26 mouse cellular contexts compared by ENCODE assay signal in the genomic region with DNA sequence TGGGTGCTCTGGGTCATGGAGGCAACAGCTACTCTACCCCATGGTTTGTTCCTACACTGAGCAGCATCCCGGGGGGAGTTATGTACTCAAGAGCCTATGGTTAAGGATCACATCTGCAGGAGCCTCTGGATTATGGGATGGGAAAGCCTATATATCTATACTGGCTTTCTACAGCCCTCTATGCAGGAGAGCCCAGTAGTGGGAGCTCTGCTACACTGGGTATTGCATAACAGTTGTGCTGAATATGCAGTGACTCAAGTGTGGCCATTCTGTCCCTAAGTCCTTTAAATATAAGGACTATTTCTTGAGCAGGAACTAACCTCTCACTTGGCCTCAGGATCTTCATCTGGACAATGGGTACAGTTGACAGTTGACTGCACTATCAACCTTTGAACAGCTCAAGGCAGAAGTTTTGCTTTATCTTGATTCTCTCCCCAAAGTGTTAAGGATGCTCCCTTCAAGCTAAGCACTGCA. TPM values are rescaled to one million over a fixed set of nuclear protein-coding genes. Genes with fewer than 3 reads are reported as not detected.
DNase-seq lines count a peak whose midpoint lies in the region; ATAC-seq and TF ChIP-seq lines count a peak whose summit lies in the region.
"Had no signal": no experiment of that assay in that cellular context is flagged by ENCODE, and none has a peak within 500 bp of the region (broad histone marks: within the 10 kb centered on the region; RNA-seq: fewer than 3 reads in every experiment).

No protein-coding gene starts in this region.

- no peak overlapping the region for H3K4me3 ChIP-seq in kidney, embryonic 15.5 days (replicated peaks)
- no peak overlapping the region for H3K4me3 ChIP-seq in liver, embryonic 15.5 days (replicated peaks)
- no peak overlapping the region for H3K4me3 ChIP-seq in stomach, embryonic 16.5 days (replicated peaks; ENCODE audit: low read length)
- no peak overlapping the region for H3K4me3 ChIP-seq in stomach, postnatal 0 days (ENCODE audit: low read depth, low read length)
- H3K4me3 ChIP-seq: embryonic facial prominence, embryonic 13.5 days; forebrain, embryonic 13.5 days; hindbrain, embryonic 13.5 days; limb, embryonic 13.5 days; midbrain, embryonic 10.5 days; stomach, embryonic 15.5 days had no signal

- peaks cover 73% of the 10 kb centered on the region for H3K36me3 ChIP-seq in kidney, embryonic 15.5 days
- H3K36me3 ChIP-seq in liver, embryonic 15.5 days (replicated peaks): peaks cover 26% of the 10 kb centered on the region
- H3K36me3 ChIP-seq in stomach, embryonic 16.5 days (ENCODE audit: control insufficient read depth, insufficient read depth, low read length): peaks cover 5% of the 10 kb centered on the region
- H3K36me3 ChIP-seq in stomach, postnatal 0 days (ENCODE audit: control insufficient read depth, insufficient read depth, low read length): peaks cover 16% of the 10 kb centered on the region

- H3K9ac ChIP-seq in kidney, embryonic 15.5 days: no peak overlapping the region
- no peak overlapping the region for H3K9ac ChIP-seq in liver, embryonic 15.5 days
- no peak overlapping the region for H3K9ac ChIP-seq in stomach, embryonic 16.5 days (ENCODE audit: low read length)
- H3K9ac ChIP-seq in stomach, postnatal 0 days (ENCODE audit: low read length): no peak overlapping the region
- H3K9ac ChIP-seq: embryonic facial prominence, embryonic 13.5 days; hindbrain, embryonic 13.5 days; limb, embryonic 13.5 days; stomach, embryonic 15.5 days had no signal

- no peak for TF ChIP-seq EP300 in stomach, postnatal 0 days (optimal IDR thresholded peaks at IDR 0.05)

- WGBS in kidney, embryonic 15.5 days: 77% methylated on average over 1 of the region's 1 CpGs
- 71% methylated on average over 1 of the region's 1 CpGs for WGBS in liver, embryonic 15.5 days (ENCODE audit: insufficient replicate concordance)
- WGBS in stomach, embryonic 16.5 days: 72% methylated on average over 1 of the region's 1 CpGs
- WGBS in stomach, postnatal 0 days: 75% methylated on average over 1 of the region's 1 CpGs

- TF ChIP-seq CTCF in stomach, postnatal 0 days (IDR thresholded peaks at IDR 0.05; ENCODE audit: low read depth): no peak

- no peak overlapping the region for H3K4me2 ChIP-seq in kidney, embryonic 15.5 days
- H3K4me2 ChIP-seq in liver, embryonic 15.5 days: peak overlapping the region; percentile 36; the same call in 1 of the 2 replicates
- H3K4me2 ChIP-seq in stomach, embryonic 16.5 days (ENCODE audit: low read depth, low read length): no peak overlapping the region
- no peak overlapping the region for H3K4me2 ChIP-seq in stomach, postnatal 0 days (replicated peaks; ENCODE audit: low read depth)
- H3K4me2 ChIP-seq: embryonic facial prominence, embryonic 13.5 days; forebrain, embryonic 13.5 days; hindbrain, embryonic 13.5 days; limb, embryonic 13.5 days; stomach, embryonic 15.5 days had no signal

- H3K27ac ChIP-seq in kidney, embryonic 15.5 days: peak overlapping the region; percentile 61
- H3K27ac ChIP-seq in liver, embryonic 15.5 days (replicated peaks): peak overlapping the region; percentile 48
- H3K27ac ChIP-seq in stomach, embryonic 16.5 days (ENCODE audit: low read length): peak overlapping the region; percentile 26; the same call in 1 of the 2 replicates
- no peak overlapping the region for H3K27ac ChIP-seq in stomach, postnatal 0 days (replicated peaks)
- H3K27ac ChIP-seq: embryonic facial prominence, embryonic 13.5 days; forebrain, embryonic 13.5 days; hindbrain, embryonic 13.5 days; limb, embryonic 13.5 days; midbrain, embryonic 10.5 days had no signal

- DNase-seq in kidney, adult 9 months: no peak
- no peak for DNase-seq in liver
- no peak for DNase-seq in stomach, postnatal 0 days (ENCODE audit: low spot score)
- DNase-seq in urinary bladder, adult 2 months (ENCODE audit: low spot score): no peak
- DNase-seq: adrenal gland, postnatal 10 days; cerebellum, adult 2 months; cerebellum, postnatal 36 days; embryo, embryonic 11 days; gastrocnemius, postnatal 36 days; heart, postnatal 36 days; layer of hippocampus, postnatal 36 days; lung, postnatal 36 days; right cerebral cortex, postnatal 4 days; thymus, adult 2 months; thymus, postnatal 4 days had no signal

- peaks cover 20% of the 10 kb centered on the region for H3K4me1 ChIP-seq in kidney, embryonic 15.5 days
- H3K4me1 ChIP-seq in liver, embryonic 15.5 days (replicated peaks): peaks cover 55% of the 10 kb centered on the region
- peaks cover 12% of the 10 kb centered on the region for H3K4me1 ChIP-seq in stomach, embryonic 16.5 days (ENCODE audit: control insufficient read depth, insufficient read depth, low read length)
- no peaks in the 10 kb centered on the region for H3K4me1 ChIP-seq in stomach, postnatal 0 days (replicated peaks; ENCODE audit: control insufficient read depth, insufficient read depth)
- H3K4me1 ChIP-seq: embryonic facial prominence, embryonic 13.5 days had no signal

- ATAC-seq in kidney, embryonic 15.5 days (replicated peaks; ENCODE audit: low FRiP score): no peak
- ATAC-seq in liver, embryonic 15.5 days (ENCODE audit: insufficient read depth): no peak
- no peak for ATAC-seq in stomach, embryonic 16.5 days (ENCODE audit: insufficient read depth, low FRiP score)
- no peak for ATAC-seq in stomach, postnatal 0 days (ENCODE audit: low FRiP score, low TSS enrichment)
- ATAC-seq: activated CD4-positive, CD25-positive, alpha-beta regulatory T cell, adult 4 months; forebrain, embryonic 13.5 days; midbrain, embryonic 16.5 days had no signal

- H3K9me3 ChIP-seq in kidney, embryonic 15.5 days (replicated peaks): no peaks in the 10 kb centered on the region
- H3K9me3 ChIP-seq in liver, embryonic 15.5 days (replicated peaks): no peaks in the 10 kb centered on the region
- no peaks in the 10 kb centered on the region for H3K9me3 ChIP-seq in stomach, embryonic 16.5 days (replicated peaks; ENCODE audit: control insufficient read depth, low read length)
- H3K9me3 ChIP-seq in stomach, postnatal 0 days (ENCODE audit: control insufficient read depth, low read length): no peaks in the 10 kb centered on the region
- H3K9me3 ChIP-seq: embryonic facial prominence, embryonic 13.5 days; forebrain, embryonic 13.5 days; hindbrain, embryonic 13.5 days; limb, embryonic 13.5 days; midbrain, embryonic 10.5 days; stomach, embryonic 15.5 days had no signal

- no peaks in the 10 kb centered on the region for H3K27me3 ChIP-seq in kidney, embryonic 15.5 days
- H3K27me3 ChIP-seq in liver, embryonic 15.5 days: no peaks in the 10 kb centered on the region
- no peaks in the 10 kb centered on the region for H3K27me3 ChIP-seq in stomach, embryonic 16.5 days (ENCODE audit: control insufficient read depth, insufficient read depth, low read length)
- no peaks in the 10 kb centered on the region for H3K27me3 ChIP-seq in stomach, postnatal 0 days (ENCODE audit: control insufficient read depth, insufficient read depth, low read length)
- H3K27me3 ChIP-seq: embryonic facial prominence, embryonic 13.5 days; forebrain, embryonic 13.5 days; hindbrain, embryonic 13.5 days; limb, embryonic 13.5 days; stomach, embryonic 15.5 days had no signal

RNA-seq across cellular contexts. Expression of a gene that starts 17.0 kb away (rescaled TPM):
- polyA plus RNA-seq in kidney, embryonic 15.5 days (2015; fragmentation: Nextera tagmentation; extraction: Ambion mirVana): 21.5 and 22.3 TPM in 2 replicates
- polyA plus RNA-seq in liver, embryonic 15.5 days (2015; fragmentation: Nextera tagmentation; extraction: Ambion mirVana): 7.6 and 8.9 TPM in 2 replicates
- polyA plus RNA-seq in stomach, embryonic 16.5 days (2015; fragmentation: Nextera tagmentation; extraction: Ambion mirVana): 18.9 and 22.5 TPM in 2 replicates
- polyA plus RNA-seq in stomach, postnatal 0 days (2015; fragmentation: Nextera tagmentation; extraction: Ambion mirVana): 27.5 and 31.2 TPM in 2 replicates
- 38.6 and 41.9 TPM in 2 replicates for polyA plus RNA-seq in urinary bladder, adult 2 months (2012; rRNA removed)
- polyA plus RNA-seq: activated CD4-positive, CD25-positive, alpha-beta regulatory T cell, adult 4 months had no signal

RNA-seq across cellular contexts. Expression of a gene that starts 43.2 kb away (rescaled TPM):
- polyA plus RNA-seq in kidney, embryonic 15.5 days (2015; fragmentation: Nextera tagmentation; extraction: Ambion mirVana): 76.5 and 98.4 TPM in 2 replicates
- 89.7 and 102 TPM in 2 replicates for polyA plus RNA-seq in liver, embryonic 15.5 days (2015; fragmentation: Nextera tagmentation; extraction: Ambion mirVana)
- polyA plus RNA-seq in stomach, embryonic 16.5 days (2015; fragmentation: Nextera tagmentation; extraction: Ambion mirVana): 102 and 104 TPM in 2 replicates
- polyA plus RNA-seq in stomach, postnatal 0 days (2015; fragmentation: Nextera tagmentation; extraction: Ambion mirVana): 34.6 and 35.3 TPM in 2 replicates
- 156 and 173 TPM in 2 replicates for polyA plus RNA-seq in urinary bladder, adult 2 months (2012; rRNA removed)

RNA-seq across cellular contexts. Expression of a gene that starts 56.9 kb away (rescaled TPM):
- polyA plus RNA-seq in kidney, embryonic 15.5 days (2015; fragmentation: Nextera tagmentation; extraction: Ambion mirVana): 28.0 and 34.3 TPM in 2 replicates
- polyA plus RNA-seq in liver, embryonic 15.5 days (2015; fragmentation: Nextera tagmentation; extraction: Ambion mirVana): 245 and 277 TPM in 2 replicates
- polyA plus RNA-seq in stomach, embryonic 16.5 days (2015; fragmentation: Nextera tagmentation; extraction: Ambion mirVana): 33.7 and 38.1 TPM in 2 replicates
- polyA plus RNA-seq in stomach, postnatal 0 days (2015; fragmentation: Nextera tagmentation; extraction: Ambion mirVana): 14.7 and 14.8 TPM in 2 replicates
- 22.0 and 23.6 TPM in 2 replicates for polyA plus RNA-seq in urinary bladder, adult 2 months (2012; rRNA removed)

RNA-seq across cellular contexts. Expression of a gene that starts 57.0 kb away (rescaled TPM):
- 1.4 and 1.7 TPM in 2 replicates for polyA plus RNA-seq in kidney, embryonic 15.5 days (2015; fragmentation: Nextera tagmentation; extraction: Ambion mirVana)
- 0.09 and 0.12 TPM in 2 replicates for polyA plus RNA-seq in liver, embryonic 15.5 days (2015; fragmentation: Nextera tagmentation; extraction: Ambion mirVana)
- 0.61 and 0.64 TPM in 2 replicates for polyA plus RNA-seq in stomach, embryonic 16.5 days (2015; fragmentation: Nextera tagmentation; extraction: Ambion mirVana)
- polyA plus RNA-seq in stomach, postnatal 0 days (2015; fragmentation: Nextera tagmentation; extraction: Ambion mirVana): 0.36 and 0.58 TPM in 2 replicates
- 3.8 and 4.2 TPM in 2 replicates for polyA plus RNA-seq in urinary bladder, adult 2 months (2012; rRNA removed)
- polyA plus RNA-seq: activated CD4-positive, CD25-positive, alpha-beta regulatory T cell, adult 4 months had no signal
